Comparison of ENCODE assay signal across 29 mouse cellular contexts in the genomic region with DNA sequence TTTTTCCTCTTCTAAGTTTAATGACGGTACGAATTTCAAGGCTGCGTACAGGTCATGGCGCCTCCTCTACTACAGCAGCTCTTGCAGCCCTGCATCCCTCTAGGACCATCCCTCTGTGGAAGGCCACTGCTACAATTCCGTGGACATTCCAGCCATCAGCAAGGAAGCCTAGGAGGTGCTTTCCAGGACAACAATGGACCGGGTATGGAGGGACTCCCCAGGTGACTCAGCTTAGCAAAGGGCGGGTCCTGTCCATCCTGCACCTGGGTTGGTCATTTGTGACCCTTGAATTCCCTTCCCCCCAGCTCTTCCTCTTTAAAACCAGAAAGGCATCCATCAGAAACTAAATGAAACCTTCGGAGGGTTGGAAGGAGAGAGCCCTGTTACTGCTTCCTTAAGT. TPM values are rescaled to one million over a fixed set of nuclear protein-coding genes. Genes with fewer than 3 reads are reported as not detected.
"Had no signal": no experiment of that assay in that cellular context is flagged by ENCODE, and none has a peak within 500 bp of the region (broad histone marks: within the 10 kb centered on the region; RNA-seq: fewer than 3 reads in every experiment).

No protein-coding gene starts in this region.

- H3K36me3 ChIP-seq: heart, embryonic 15.5 days; hindbrain, embryonic 15.5 days; limb, embryonic 12.5 days had no signal

- H3K9ac ChIP-seq: heart, embryonic 13.5 days; heart, embryonic 15.5 days; hindbrain, embryonic 13.5 days; hindbrain, embryonic 15.5 days; kidney, embryonic 15.5 days; limb, embryonic 12.5 days; liver, embryonic 13.5 days; liver, embryonic 15.5 days; liver, postnatal 0 days had no signal

- DNase-seq: gastrocnemius, adult 2 months; gastrocnemius, postnatal 10 days; gastrocnemius, postnatal 36 days; heart, adult 2 months; heart, postnatal 14 days; heart, postnatal 36 days; kidney, adult 11 months; kidney, adult 2 months; kidney, adult 9 months; kidney, postnatal 14 days; kidney, postnatal 36 days; layer of hippocampus, adult 9-11 months; layer of hippocampus, postnatal 36 days; liver; liver, embryonic 13.5 days; liver, postnatal 0 days had no signal

- H3K9me3 ChIP-seq: heart, embryonic 15.5 days; hindbrain, embryonic 13.5 days; hindbrain, embryonic 15.5 days; kidney, embryonic 15.5 days; liver, embryonic 13.5 days; liver, embryonic 15.5 days had no signal

- H3K4me3 ChIP-seq: gastrocnemius, adult 2 months; heart, adult 2 months; heart, embryonic 13.5 days; heart, embryonic 15.5 days; hindbrain, embryonic 13.5 days; hindbrain, embryonic 15.5 days; kidney, embryonic 15.5 days; limb, embryonic 10.5 days; limb, embryonic 12.5 days; liver, embryonic 13.5 days; liver, embryonic 15.5 days had no signal

- H3K27ac ChIP-seq: heart, adult 2 months; heart, embryonic 13.5 days; heart, embryonic 15.5 days; hindbrain, embryonic 13.5 days; hindbrain, embryonic 15.5 days; hindbrain, postnatal 0 days; kidney, embryonic 15.5 days; kidney, postnatal 0 days; limb, embryonic 12.5 days; liver, embryonic 13.5 days; liver, embryonic 15.5 days had no signal

- H3K4me1 ChIP-seq: hindbrain, embryonic 15.5 days; liver, embryonic 13.5 days; liver, embryonic 15.5 days had no signal

- H3K27me3 ChIP-seq: heart, embryonic 13.5 days; heart, embryonic 15.5 days; hindbrain, embryonic 13.5 days; hindbrain, embryonic 15.5 days; kidney, embryonic 15.5 days; limb, embryonic 12.5 days; liver, embryonic 13.5 days; liver, embryonic 15.5 days had no signal

RNA-seq across cellular contexts. Expression of a gene that starts 57.1 kb away (rescaled TPM):
- total RNA-seq: hematopoietic stem cell, adult 5-6 weeks; layer of hippocampus, postnatal 14 days had no signal
- polyA plus RNA-seq: heart, embryonic 11.5 days; heart, embryonic 13.5 days; hindbrain, embryonic 13.5 days; limb, embryonic 12.5 days had no signal
